Mouse (Mus musculus) frontal cortex, postnatal 10 days (tissue): ENCODE data around the gene Glb1l2.
A peak's percentile ranks its signal among the peaks of the same experiment; 100 is the strongest.

ENCODE experiments used
- DNase-seq, 2 experiments: peaks; one replicate each; pipeline ENCODE4 v3.0.0; 2022; ENCODE audit warnings: low spot score in 2 of 2, mixed read lengths in 1 of 2

Glb1l2 gene

DNA sequence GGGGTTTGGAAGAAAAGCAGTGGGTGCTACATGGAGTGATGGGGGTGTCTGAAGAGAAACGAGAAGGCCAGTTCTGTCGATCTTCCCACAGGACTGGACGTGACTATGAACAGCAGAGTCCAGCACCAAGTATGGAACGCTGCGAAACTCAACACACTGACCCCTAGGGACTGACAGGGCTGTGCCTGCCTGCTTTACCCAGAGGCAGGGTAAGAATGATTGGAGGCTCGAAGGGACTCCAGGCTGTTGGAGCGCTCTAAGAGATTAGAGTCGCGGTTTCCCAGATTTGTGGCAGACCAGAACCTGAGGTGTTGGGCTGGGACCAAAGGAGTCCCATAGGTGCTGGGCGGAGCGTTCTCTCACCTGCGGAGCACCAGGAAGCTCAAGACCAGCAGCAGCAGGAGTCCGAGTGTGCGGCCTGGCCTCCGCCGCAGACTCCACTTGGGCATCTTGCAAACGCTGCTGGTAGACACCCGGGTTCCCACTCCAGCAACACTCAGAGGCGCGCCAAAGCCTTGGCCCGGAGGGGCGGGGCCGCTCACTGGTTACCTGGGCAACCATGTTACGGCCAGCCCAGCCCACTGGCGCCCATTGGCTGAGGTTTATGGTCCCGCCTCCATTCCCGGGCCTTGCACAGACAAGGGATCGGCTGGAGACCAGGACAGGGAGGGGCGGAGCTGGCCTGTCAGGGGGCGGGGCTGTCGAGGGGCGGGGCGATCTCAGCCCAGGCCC is at the start of gene Glb1l2:
Gene Glb1l2 (minus strand): TSS at position 534 of the 732 bp plus-strand sequence.
- DNase-seq, result peak; percentile 87 to 89

- no peak for DNase-seq
Observed at GRCm38 (mm10) chr9:26831089-26831488, 24.8 kb upstream of the Glb1l2 start.

DNA sequence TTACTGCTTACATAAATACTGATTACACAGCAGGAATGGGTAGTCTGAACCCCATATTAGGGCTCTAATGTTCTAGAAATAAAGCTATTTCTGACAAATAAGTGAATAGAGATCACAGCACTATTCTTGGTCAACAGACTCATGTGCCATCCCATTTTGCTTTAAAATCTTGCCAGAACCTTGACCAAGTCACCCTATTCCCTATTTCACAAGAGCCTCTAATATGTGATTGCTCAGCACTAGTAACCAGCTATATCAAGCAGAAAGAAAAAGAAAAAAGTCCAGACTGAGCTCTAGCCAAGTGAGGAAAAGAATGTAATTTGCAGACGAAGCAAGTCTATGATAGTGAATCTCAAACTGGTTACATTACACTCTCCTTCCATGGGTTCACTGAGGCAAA is 13.7 kb upstream of the Glb1l2 start:
- DNase-seq, result no peak

DNA sequence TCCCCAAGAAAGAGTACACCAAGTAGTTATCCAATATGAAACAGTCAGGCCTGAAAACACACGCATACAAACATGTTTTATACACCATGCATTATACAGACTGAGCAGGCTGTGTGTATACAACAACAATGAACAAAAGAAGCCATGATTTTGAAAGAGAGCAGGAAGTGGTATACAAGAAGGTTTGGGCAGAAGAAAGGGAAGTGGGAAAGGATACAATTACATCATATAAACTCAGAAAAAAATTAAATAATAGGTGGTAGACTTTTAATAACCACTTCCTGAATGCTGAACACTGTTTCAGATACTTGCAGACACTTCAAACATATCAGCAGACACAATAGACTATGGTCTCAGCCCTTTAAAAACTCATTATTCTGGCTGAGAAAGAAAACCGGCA is 2.5 kb upstream of the Glb1l2 start:
- no peak for DNase-seq

DNA sequence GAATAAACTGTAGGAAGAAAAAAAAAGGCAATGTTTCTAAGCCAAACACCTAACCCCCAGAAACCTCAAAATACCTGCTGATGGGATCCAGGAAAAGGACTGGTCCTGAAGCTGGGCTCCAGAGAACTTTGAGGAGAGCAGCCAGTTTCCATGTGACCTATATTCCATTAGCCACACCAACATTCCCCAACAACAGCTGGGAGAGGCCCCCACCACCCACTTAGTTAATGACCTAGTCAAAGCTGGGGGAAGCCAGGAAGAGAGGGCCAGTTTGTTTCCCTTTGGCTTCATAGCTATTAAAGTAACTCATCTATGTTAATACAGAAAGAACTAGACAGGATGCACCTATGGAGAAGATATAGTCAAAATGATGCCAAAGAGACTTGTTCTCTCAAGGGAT is 1.9 kb downstream of the Glb1l2 start:
- no peak for DNase-seq

- DNase-seq, result no peak
Observed at GRCm38 (mm10) chr9:26800357-26800756, 5.9 kb downstream of the Glb1l2 start.

GRCm38 (mm10) chr9:26798731-26799130 is 7.5 kb downstream of the Glb1l2 start:
- DNase-seq, result no peak

- DNase-seq, result no peak
Observed at GRCm38 (mm10) chr9:26798205-26798604, 8.1 kb downstream of the Glb1l2 start.

DNA sequence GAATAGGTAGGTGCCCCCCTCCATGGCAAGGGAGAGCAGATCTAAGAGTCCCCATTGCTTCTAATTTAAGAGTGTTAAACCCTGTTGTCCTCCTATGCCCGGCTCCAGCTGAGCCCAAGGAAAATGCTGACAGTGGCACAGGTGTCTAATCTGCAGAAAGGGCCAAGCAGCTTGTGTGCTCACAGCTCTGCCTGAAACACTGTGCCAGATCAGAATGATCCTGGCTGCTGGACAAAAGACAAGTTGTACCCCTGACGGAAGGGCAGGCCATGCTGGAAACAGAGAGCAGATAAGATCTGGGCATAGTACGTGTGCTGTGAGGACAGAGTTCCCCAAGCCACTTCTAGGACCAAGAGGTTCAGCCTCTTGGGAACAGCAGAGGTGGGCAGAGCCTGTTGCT is 13.4 kb downstream of the Glb1l2 start:
- no peak for DNase-seq

DNA sequence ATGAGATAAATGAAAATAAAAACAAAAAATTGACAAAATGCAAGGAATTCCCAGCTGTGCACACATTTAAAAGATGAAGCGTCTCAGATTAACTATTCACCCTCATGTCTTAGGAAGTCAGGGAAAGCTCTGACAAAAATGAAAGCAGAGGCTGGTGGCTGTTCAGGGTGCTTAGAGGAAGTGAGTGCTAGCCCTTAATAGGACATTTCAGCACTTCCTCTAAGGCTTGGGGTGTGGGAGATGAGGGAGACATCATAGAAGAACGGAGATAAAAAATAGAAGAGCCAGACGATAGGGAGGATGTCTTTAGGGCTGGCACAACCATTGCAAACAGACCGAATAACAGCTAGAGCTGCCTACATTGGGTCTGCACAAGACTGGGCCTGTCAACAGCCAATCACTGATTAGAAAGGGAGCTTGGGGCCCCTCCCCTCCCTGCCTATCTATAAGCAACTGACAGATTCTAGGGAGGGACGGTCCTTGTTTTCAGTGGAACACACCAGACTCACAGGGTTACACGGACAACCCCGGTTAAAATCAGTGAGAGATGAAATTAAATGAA is 22.8 kb downstream of the Glb1l2 start:
- DNase-seq, result no peak

DNA sequence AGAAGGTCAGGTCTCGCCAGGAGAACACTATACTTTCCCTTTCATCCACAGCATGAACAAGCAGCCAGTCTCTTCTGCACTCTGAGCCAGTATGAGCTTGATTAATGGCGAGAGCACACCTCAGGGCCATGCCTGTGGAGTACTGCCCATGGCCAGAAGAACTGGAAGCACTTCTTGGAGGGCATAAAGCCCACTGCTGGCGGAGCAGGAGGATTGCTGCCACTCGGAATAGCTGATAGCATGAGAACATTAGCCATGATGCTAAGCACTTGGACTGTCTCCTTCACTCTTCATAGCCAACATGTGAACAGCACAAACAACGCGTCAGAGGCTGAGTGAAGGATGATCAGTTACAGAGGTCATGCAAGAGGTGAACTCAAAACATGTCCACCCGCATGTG is 27.8 kb downstream of the Glb1l2 start:
- DNase-seq, result no peak

- DNase-seq, result peak in 1 of 2 experiments; percentile 35
Observed at GRCm38 (mm10) chr9:26776122-26776902, 30.0 kb downstream of the Glb1l2 start.

DNA sequence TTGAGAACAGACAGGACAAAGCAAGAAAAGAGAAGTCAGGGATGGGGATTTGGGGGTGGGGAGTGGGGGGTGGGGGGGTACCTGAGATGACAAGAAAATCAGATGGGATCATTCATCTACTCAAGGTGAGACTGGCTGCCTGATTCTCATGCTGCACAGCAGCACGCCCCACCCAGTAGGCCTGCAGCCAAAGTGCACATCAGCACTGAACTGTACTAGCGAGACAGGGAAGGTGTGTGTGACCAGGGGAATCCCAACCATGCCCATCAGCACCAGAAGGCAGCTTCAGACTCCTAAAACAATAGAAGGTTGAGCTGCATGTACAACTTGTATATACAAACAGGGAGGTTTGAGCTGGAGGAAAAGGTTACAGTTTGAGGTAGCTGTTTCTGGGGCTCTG is 30.6 kb downstream of the Glb1l2 start:
- DNase-seq, result no peak

DNA sequence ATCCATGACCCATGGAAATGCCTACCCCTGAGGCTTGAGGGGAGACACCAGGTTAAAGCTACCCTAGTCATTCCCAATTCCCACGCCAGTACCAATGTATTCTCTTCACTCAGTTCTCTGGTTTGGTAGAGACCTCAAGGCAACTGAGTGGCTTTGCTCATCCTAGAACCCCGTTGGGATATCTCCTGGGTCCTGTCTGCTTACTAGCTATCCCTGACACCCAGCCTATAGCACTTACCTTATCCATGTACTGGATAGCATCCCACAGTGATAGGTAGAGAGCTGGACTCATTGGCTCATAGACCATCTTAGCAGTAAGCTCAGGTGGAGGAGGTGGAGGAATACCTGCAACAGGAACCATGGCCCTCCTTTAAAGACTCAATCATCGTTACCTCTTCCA is 38.1 kb downstream of the Glb1l2 start:
- no peak for DNase-seq

DNA sequence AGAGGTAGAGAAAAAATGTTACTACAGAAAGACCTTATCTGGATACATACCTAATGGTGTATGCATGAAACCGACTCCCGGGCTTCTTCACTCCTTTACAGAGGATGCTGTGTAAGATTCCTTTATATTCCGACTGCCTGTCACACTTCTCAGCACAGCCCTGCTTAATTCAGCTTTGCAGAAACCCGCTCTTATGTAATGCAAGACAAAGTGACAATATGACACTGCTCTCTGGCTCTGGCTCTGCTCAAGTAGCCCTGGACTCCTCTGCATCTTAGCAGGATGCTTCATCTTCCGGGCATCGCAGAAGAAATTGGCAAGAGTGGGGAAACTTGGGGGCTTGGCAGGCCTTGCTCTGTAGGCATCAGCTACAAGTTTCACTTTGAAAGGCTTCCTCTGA is 43.8 kb downstream of the Glb1l2 start:
- DNase-seq, result no peak

- no peak for DNase-seq
Observed at GRCm38 (mm10) chr9:26760576-26760975, 45.7 kb downstream of the Glb1l2 start.

DNA sequence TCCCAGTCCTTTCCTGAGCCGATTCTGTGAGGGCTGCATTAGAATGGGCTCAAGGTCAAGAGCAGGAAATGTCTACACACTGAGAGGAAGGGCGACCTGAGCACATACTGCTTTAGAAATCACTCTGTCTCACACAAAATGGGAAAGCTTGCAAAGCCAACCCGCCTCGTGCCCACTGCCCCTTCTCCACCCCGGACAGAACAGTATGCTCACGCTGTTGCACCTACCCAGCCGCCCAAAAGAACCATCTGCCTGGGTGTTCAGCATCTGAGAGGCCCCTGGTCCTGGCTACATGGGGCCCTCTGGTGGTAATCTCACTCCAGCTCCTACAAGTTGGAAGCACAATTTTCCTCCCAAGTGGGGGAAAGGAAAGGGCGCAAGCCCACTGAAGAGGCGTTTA is 46.2 kb downstream of the Glb1l2 start:
- peak; percentile 45 to 55 for DNase-seq

DNA sequence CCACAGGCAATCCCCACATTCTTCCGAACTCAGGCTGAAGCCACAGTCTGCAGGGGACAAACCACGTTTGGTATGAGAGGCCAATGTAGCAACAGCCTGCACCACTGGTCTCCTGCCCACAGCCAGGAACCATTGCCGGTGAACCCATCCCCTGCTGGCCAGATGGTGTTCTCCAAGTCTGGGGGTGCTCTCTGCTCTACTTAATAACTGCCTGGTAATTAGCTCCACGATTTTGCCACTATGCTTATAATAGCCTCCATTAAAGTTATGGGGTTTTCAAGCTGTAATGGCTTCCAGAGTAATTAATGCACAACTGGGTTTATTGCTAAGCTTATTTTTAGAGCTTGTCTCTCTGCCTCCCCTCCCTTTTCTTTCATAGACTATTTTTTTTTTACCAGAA is 57.4 kb downstream of the Glb1l2 start:
- DNase-seq, result no peak

- DNase-seq, result no peak
Observed at GRCm38 (mm10) chr9:26747121-26747520, 59.1 kb downstream of the Glb1l2 start.

DNA sequence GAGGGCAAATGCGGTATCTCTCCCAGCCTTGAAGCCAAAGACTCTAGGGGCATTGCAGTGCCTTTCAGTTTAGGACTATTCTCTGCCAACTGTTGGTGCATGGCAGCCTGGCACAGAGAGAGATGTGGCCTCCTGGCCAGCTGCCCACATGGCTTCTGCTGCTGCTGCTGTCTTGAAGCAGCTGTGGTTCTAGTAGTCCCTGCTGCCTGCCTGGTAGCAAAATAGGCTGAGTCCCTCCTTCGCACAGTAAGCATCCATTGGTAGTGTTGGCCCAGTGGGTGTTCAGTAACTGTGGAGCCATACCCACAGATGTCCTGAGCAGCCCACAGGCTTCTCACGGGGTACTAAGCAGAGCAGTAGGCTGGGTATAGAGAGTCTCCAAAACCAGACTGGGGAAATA is 63.5 kb downstream of the Glb1l2 start:
- DNase-seq, result no peak

- no peak for DNase-seq
Observed at GRCm38 (mm10) chr9:26737116-26737515, 69.2 kb downstream of the Glb1l2 start.

DNA sequence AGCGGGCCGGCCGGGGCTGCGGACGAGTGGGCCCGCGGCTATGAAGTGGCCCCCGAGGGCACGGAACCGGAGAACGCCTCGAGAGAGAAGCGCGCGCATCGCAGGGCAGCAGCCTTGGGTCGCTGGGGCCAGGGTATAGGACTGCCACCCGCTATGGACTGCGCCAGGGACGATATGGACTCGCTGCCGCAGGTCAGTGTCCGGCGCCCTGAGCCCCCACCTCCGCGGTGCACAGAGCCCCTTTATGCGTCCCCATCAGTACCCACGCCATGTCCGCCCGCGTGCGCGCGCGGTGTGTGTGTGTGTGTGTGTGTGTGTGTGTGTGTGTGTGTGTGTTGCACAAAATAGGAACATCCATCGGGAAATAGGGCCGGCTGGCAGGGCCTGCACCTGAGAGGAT is 72.3 kb downstream of the Glb1l2 start:
- peak in 1 of 2 experiments; percentile 44 for DNase-seq
